Mouse (Mus musculus) neural tube, embryonic 10.5 days (tissue): ENCODE measurements at regions not wholly inside any gene's neighbourhood (a gene's known extent, or its start where the extent isn't known, plus 50 kb on each side); places are given as distances from the start of the nearest gene placed in this dataset.

Experiments
- DNase-seq: peaks from one replicate; pipeline ENCODE4 v3.0.0-alpha.2; 2017; ENCODE audit warnings: low spot score; ENCODE audit errors: extremely low spot score

DNA sequence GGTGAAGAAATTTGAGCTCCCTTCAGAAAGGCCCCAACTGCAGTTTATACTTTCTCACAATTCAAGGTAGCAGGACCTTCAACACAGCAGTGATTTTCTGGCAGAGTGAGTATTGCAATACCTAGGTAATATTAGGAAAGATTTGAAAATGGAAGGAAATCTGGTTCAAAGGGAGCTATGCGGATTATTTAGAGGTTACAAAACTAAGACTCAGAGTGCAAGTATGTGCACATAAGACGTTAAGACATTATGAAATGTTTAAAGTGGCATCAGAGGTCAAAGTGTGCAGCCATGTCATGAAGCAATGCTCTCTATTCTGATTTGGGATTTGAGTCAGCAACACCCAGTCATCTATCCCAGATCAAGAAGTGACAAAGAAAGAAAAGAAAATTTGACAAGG, 164.6 kb downstream of the Ptn start:
- DNase-seq: no peak

DNA sequence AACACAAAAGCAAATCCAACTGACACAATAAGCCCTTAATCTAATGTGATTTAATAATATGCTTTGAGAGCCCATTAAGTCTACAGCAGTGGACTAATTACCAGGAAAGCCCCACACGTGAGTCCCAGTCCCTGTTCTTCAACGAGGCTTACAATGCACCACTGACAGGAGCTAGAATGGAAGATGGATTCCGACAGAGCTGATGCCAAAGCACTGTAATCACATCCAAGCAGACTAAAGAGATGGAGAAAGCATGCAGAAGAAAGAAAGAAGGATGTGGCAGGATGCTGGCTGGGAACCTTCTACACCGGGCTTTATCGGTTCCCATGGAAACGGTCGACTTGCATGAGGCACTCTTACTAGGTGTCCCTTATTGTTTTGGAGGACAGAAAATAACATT, 165.1 kb downstream of the Ptn start:
- peak; percentile 21 for DNase-seq

DNA sequence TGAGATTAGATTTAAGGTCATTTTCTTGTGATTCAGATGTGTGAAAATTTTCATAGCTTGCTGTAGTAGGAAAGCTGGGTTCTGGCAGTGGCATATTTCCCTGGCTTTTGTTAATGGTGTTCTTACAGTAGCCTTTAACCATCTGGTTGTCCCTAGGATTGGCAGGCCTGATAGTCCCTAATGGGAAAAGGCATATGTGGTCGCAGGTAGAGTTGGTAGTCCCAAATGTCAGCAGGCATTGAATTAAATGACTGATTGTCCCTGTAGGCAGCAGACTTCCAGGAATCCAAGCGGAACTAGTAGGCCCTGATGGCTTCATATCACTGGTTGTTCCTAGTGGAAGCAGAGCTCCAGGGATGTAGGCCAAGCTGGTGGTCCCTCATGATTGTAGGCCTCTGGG, 173.0 kb downstream of the Ptn start:
- no peak for DNase-seq

DNA sequence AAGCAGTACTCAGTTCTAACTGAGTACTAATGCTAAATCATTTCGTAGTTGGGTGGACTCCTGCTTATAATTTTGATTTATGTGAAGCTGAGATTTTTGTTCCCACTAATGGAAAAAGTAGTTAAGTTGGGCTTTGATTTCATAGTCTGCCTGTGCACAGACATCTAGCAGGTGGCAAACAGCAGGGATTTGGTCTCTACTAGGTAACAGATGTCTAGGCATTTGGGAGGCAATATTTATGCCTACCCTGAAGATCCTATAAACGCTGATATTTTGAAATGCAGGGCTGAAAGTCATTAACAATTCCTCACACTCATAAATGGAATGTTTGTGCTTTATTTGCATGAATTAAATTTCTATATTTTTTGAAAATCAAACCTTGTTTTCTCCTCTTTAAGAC, 182.4 kb downstream of the Ptn start:
- no peak for DNase-seq

DNA sequence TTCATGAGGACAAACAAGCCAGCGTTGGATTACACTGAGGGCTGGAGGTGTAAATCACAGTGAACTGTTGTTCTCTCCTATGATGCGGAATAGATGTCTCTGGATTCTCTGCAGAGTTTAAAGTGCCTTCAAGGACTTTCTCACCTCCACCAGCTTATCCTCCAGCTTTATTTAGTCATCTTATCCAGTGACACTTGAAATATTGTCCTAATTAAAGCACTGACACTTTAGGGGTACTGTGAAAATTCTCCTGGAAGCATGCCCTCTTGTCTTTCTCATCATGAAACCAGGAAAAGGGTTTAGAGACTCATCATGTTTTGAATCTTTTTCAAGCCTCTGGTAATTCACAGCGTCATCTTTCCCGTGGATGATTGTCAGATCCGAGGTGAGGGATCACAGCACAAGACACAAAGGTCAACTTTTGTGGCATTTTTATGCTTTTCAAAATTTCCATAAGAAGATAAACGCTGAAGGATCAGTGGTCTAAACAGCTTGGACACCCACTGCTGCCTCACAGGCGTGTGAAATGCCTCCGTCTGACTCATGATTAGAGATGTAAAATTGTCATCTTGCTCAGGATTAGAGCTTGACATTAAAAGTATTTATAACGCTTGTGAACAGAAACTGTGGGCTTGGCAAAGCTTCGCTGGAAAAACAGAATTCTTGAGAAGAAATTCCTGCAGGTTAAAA, 201.6 kb downstream of the Ptn start:
- DNase-seq: no peak

DNA sequence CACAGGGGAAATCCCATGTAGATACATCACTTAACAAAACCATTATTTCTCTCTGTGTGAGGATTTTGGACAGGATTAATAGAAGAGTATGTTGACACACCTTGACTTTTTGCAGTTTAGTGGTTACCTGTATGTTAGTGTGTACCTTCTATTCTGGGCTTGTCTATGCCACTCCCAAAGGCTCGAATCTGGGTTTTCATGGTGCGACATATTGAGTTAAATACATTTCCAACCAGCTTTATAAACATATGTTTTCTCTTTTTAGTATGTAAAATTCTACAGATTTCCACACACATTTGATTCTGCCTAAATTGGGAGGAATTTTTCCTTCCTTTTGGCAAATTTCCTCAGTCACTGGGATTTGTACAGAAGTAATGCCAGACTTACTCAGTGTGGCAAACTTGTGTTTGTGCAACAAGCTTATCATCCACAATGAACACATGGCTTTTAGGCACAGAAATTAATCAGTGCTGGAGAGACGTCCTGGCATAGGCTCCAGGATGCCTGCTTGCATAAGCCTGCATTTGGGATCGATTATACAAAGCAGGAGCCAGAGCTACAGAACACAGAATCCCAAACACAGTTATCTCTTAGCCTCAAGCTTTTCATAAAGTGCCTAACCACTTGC, 204.3 kb downstream of the Ptn start:
- DNase-seq: no peak

DNA sequence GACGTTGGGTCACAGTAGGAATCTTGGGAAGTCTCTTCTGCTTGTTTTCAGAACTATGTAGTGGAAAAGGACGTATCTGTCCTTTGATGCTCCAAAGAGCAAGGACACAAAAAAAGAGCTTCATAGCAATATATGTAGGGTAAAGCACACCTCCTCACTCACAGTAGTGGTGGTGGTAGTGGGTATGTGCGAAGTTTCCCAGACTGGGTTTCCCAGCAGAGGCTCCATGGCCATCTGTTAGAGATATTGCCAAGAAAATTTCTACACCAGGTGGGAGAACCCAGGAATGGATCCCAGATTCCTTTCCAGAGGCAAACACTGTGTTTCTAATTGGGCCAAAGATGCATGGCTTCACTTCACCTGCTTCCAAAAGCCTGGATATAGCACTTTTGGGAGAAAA, 205.2 kb downstream of the Ptn start:
- no peak for DNase-seq

DNA sequence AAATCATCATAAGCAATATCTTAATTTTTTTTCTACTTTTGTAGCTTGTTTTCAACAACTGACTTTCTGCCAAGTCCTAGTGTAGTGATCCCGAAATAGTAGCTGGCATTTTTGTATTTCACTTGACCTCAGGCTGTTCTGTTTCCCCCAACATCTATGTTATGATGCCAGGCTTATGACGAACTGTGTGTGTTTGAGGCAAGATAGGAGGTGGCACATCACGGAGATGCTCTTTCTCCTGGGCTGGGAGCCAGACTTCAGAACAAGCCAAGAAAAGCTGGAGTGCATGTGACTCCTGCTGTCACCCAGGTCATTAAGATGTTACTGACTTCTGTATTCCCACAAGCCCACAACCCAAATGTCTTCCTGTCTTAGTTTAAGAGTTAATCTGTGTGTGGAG, 208.7 kb downstream of the Chrm2 start:
- DNase-seq: no peak

DNA sequence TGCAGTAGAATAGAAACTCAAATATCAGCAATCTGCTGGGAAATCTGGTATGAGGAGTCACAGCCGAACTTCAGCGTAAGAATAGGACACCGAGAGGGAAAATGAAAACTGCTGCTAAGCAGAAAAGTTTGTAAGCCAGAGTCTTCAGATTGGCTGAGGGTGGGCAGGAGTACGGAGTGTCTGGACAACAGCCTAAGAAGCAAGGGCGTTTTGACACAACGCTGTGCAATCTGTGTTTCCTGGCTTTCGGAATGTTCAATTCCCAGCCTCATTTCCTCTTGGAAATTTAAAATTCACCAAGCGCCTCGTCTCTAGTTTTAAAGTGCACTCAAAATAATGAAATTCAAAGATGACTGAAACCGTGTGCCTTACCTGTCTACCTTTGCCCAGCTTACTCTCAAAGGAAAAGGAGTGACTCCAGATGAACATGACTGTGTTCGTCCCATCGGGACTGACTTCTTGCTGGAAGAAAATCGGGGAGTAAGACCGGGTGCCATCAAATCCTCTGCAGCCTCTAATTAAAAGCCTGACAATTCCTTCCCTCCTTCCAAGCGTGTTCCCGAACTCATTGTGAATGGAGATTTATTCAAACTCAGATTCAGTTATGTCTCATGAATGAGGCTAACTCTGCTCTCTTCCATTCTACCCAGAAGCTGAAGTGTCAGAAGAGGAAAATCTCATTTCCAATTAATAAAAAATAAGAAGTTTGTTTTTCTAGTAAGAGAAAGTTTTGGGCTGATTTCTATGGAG, 203.2 kb downstream of the Chrm2 start:
- no peak for DNase-seq

DNA sequence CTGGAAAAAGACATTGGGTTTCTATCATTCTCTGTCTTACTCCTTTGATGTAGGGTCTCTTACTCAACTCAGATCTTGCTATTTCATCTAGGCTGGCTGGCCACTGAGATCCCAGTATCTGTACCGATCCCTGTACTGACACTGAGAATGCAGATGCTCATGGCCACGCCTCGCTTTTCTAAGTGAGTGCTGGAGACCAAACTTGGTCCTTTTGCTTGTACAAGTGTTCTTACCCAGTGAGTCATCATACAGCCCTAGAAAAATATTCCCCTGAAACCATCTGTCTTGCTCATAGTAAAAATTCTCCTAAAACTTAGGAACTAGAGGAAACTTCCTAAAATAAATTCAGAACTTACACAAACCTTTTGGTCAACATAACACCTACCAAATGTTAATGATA, 193.2 kb downstream of the Chrm2 start:
- no peak for DNase-seq
